Mouse (Mus musculus) midbrain, embryonic 15.5 days (tissue): ENCODE results near the gene Gm13693. TPM values are rescaled to one million over a fixed set of nuclear protein-coding genes. Genes with fewer than 3 reads are reported as not detected.
"Not testable (repeated sequence)": the region's sequence is repeated elsewhere in the genome, so short reads cannot be mapped to it uniquely, and the experiment has no call there.

Source experiments
- ATAC-seq: fragments of 200-750 bp; cut with Nextera tagmentation; replicated peaks from 2 replicates; pipeline ENCODE4 v1.8.0; 2017; ENCODE audit warnings: moderate TSS enrichment
- H3K27ac ChIP-seq: fragments of 300-500 bp; sonication (generic); 2 replicates; pipeline ENCODE4 v1.5.1; 2015; ENCODE audit warnings: mild to moderate bottlenecking, inconsistent platforms
- H3K27me3 ChIP-seq: fragments of 300-500 bp; sonication (generic); replicated peaks from 2 replicates; pipeline ENCODE4 v1.6.1; 2015; ENCODE audit warnings: inconsistent platforms
- H3K36me3 ChIP-seq: fragments of 300-500 bp; sonication (generic); replicated peaks from 2 replicates; pipeline ENCODE4 v1.6.1; 2015; ENCODE audit warnings: inconsistent platforms
- H3K4me1 ChIP-seq: fragments of 300-500 bp; sonication (generic); 2 replicates; pipeline ENCODE4 v1.6.1; 2015; ENCODE audit warnings: inconsistent platforms
- H3K4me2 ChIP-seq: fragments of 300-500 bp; sonication (generic); 2 replicates; pipeline ENCODE4 v1.6.1; 2015; ENCODE audit warnings: inconsistent platforms, mild to moderate bottlenecking, moderate library complexity
- H3K4me3 ChIP-seq: fragments of 300-500 bp; sonication (generic); 2 replicates; pipeline ENCODE4 v1.5.1; 2015; ENCODE audit warnings: mild to moderate bottlenecking, inconsistent platforms
- H3K9ac ChIP-seq: fragments of 300-500 bp; sonication (generic); 2 replicates; pipeline ENCODE4 v1.6.1; 2015; ENCODE audit warnings: mild to moderate bottlenecking, inconsistent platforms
- H3K9me3 ChIP-seq: fragments of 300-500 bp; sonication (generic); 2 replicates; pipeline ENCODE4 v1.6.1; 2016; ENCODE audit warnings: inconsistent platforms
- WGBS: fragments of 180-500 bp; shearing (Covaris S2); methylation state at CpG from one replicate; pipeline ENCODE4 v1.1.7; 2015; ENCODE audit warnings: mixed read lengths; 5-methylcytosine and 5-hydroxymethylcytosine counted together
- polyA plus RNA-seq: library from polyadenylated mRNA; unstranded; fragments of >200 nt; fragmentation: Nextera tagmentation; extraction: Ambion mirVana; gene quantifications from 2 replicates; pipeline ENCODE4 v1.2.1, GENCODE M21; 2015

Gene Gm13693
- not detected in 2 replicates for polyA plus RNA-seq

DNA sequence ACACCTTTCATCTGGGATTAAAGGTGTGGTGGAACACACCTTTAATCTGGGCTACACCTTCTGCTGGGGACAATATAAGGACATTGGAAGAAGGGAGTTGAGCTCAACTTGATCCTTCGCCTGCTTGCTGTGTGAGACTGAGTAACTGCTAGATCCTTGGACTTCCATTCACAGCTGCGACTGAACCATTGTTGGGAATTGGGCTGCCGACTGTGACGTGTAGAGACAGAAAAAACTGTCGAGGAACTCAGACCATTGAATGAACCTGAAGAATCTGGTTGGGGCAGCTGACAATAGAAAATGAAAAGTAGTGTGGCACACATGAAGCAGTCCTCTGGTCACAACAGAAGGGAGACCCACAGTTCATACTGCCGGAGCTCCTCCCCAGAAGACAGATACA lies at the start of gene Gm13693:
Gm13693 (plus strand) TSS at position 301 of the 400 bp plus-strand sequence.
- not testable (repeated sequence) for H3K4me3 ChIP-seq, H3K27ac ChIP-seq, ATAC-seq, H3K9ac ChIP-seq, H3K36me3 ChIP-seq, H3K4me1 ChIP-seq, H3K4me2 ChIP-seq, H3K9me3 ChIP-seq, H3K27me3 ChIP-seq
- WGBS: no CpG with 5 or more reads among the region's 6 CpGs

DNA sequence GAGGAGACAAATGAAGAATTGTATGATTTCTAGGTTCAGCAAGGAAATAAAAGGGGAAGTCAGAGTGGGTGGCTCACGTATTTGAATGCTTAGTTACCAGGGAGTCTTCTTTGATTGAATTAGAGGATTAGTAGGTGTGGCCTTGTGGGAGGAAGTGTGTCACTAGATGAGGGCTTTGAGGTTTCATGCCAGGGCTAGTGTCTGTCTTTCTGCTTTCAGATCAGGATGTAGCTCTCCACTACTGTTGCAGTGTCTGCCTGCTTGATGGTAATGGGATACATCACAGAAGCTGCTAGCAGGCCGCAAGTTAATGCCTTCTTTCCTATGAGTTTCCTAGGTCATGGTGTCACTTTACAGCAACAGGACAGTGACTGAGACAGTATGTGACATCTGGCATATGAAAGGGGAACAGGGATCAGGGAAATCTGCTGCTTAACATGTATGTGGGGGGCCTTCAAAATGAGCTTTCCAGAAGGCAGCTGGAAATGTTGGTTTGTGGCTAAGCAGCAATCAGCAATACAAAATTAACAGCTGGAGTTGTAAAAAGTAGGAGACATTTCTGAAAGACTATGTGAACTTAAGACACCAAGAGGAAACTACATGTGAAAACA lies 31.7 kb upstream of the Gm13693 start:
- Histone ChIP-seq H3K4me1 (no peaks in the 10 kb centered on the region), H3K4me3 (no peak overlapping the region), H3K36me3 (no peaks in the 10 kb centered on the region), H3K27me3 (no peaks in the 10 kb centered on the region), H3K4me2 (no peak overlapping the region), H3K9ac (no peak overlapping the region), H3K27ac (no peak overlapping the region), H3K9me3 (no peaks in the 10 kb centered on the region)
- ATAC-seq: no peak
- WGBS: 43% methylated on average over 2 of the region's 2 CpGs

DNA sequence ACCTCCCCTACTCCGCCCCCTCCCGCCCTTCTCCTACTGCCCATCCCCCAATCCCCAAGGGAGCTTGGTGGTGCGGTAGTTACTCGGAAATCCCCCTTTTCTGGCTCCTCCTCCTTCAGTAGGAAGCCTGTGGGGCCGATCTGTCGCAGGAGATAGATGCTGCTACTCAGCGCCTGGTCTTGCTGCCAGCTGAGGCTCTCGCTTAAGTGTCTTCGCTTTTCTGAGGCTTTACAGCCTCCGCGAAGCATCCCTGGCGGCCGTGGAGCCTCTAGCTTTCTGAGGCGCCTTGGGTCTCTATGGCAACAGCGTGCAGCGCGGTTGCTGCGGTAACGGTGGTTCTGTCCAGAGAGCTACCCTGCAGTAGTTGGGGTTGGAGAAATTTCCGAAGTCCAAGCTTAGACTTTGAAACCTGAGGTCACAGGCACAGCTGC lies 20.4 kb upstream of the Gm13693 start, which contains the start of gene Zswim2:
Zswim2 (minus strand) TSS at position 298 of the 431 bp plus-strand sequence.
- 0% methylated on average over 20 of the region's 20 CpGs for WGBS
- no peaks in the 10 kb centered on the region for H3K9me3 ChIP-seq
- peak within 1 kb of the TSS; percentile 79 for H3K27ac ChIP-seq
- no peaks in the 10 kb centered on the region for H3K27me3 ChIP-seq
- peak within 1 kb of the TSS; percentile 43 for H3K4me3 ChIP-seq
- ATAC-seq: peak; percentile 100
- H3K4me1 ChIP-seq: peaks cover 9% of the 10 kb centered on the region
- H3K4me2 ChIP-seq: peak within 1 kb of the TSS; percentile 78
- peak within 1 kb of the TSS; percentile 33 for H3K9ac ChIP-seq
- no peaks in the 10 kb centered on the region for H3K36me3 ChIP-seq

DNA sequence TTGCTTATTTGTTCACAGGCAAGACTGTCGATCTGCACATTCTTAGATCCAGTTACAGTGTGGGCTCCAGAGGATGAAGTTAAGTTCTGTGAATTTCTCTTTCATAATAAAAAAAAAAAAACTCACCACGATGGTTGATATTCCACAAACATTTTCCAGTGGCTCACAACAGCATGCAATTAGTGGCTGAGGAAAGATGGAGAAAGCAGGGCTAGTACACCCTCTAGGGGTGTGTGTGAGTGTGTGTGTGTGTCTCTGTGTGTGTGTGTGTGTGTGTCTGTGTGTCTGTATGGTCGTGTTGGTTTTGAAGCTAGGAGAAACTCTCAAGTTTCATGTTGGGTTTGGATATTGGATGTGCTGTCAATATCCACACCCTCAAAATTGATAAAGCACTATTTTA lies 19.9 kb upstream of the Gm13693 start:
- ATAC-seq: peak; percentile 69
- WGBS: 26% methylated on average over 3 of the region's 3 CpGs
- Histone ChIP-seq H3K4me1 (peaks cover 9% of the 10 kb centered on the region), H3K9ac (no peak overlapping the region), H3K4me2 (peak overlapping the region; percentile 78), H3K27me3 (no peaks in the 10 kb centered on the region), H3K27ac (peak overlapping the region; percentile 79), H3K36me3 (no peaks in the 10 kb centered on the region), H3K4me3 (peak overlapping the region; percentile 43), H3K9me3 (no peaks in the 10 kb centered on the region)

DNA sequence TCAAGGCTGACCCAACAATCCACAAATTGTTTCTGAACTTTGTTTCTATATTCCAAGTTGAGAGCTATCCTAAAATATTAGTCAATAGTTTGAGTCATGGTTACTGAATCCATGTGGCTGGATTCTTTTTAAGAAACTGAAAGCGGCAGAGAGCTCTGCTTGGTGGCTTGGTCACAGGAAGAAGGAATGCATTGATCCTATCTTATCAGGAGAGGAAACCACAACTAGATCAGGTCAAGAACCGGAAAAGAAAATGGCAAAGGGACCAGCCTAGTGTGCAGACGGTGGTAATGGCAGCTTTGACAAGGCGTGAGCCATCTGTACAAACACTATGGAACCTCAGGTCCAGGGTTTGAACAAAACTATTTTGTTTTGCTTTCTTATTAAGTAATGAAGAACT lies 19.5 kb upstream of the Gm13693 start:
- 80% methylated on average over 4 of the region's 4 CpGs for WGBS
- ATAC-seq: no peak
- H3K36me3 ChIP-seq: no peaks in the 10 kb centered on the region

GRCm38 (mm10) chr2:83955393-83955792 lies 5.9 kb upstream of the Gm13693 start, which contains the start of gene Gm13698:
Gm13698 (plus strand) TSS chr2:83955693.
- H3K9me3 ChIP-seq: not testable (repeated sequence)

More for the DNA sequence above, 19.5 kb upstream of the Gm13693 start:
- H3K27ac ChIP-seq: no peak overlapping the region
- H3K27me3 ChIP-seq: no peaks in the 10 kb centered on the region
- no peaks in the 10 kb centered on the region for H3K9me3 ChIP-seq
- H3K4me2 ChIP-seq: no peak overlapping the region
- peaks cover 9% of the 10 kb centered on the region for H3K4me1 ChIP-seq
- no peak overlapping the region for H3K4me3 ChIP-seq
- H3K9ac ChIP-seq: no peak overlapping the region

GRCm38 (mm10) chr2:83967013-83967412 lies 5.7 kb downstream of the Gm13693 start, which contains the start of gene Gm13695:
Gm13695 (plus strand) TSS chr2:83967313.
- not testable (repeated sequence) for H3K4me1 ChIP-seq, H3K4me3 ChIP-seq, ATAC-seq, H3K9ac ChIP-seq, H3K4me2 ChIP-seq, H3K27me3 ChIP-seq, H3K27ac ChIP-seq, H3K36me3 ChIP-seq, H3K9me3 ChIP-seq
- WGBS: no CpG with 5 or more reads among the region's 6 CpGs

More at GRCm38 (mm10) chr2:83955393-83955792, 5.9 kb upstream of the Gm13693 start, which contains the start of gene Gm13698:
- H3K4me2 ChIP-seq, H3K27me3 ChIP-seq, H3K4me3 ChIP-seq, H3K9ac ChIP-seq, H3K4me1 ChIP-seq, H3K36me3 ChIP-seq, H3K27ac ChIP-seq, ATAC-seq: not testable (repeated sequence)
- no CpG with 5 or more reads among the region's 6 CpGs for WGBS

GRCm38 (mm10) chr2:83972823-83973222 lies 11.5 kb downstream of the Gm13693 start, which contains the start of gene Gm13696:
Gm13696 (plus strand) TSS chr2:83973123.
- not testable (repeated sequence) for H3K36me3 ChIP-seq, H3K9me3 ChIP-seq, H3K4me2 ChIP-seq, H3K27me3 ChIP-seq, ATAC-seq, H3K4me1 ChIP-seq, H3K9ac ChIP-seq, H3K4me3 ChIP-seq, H3K27ac ChIP-seq
- WGBS: no CpG with 5 or more reads among the region's 6 CpGs

GRCm38 (mm10) chr2:83978633-83979032 lies 17.3 kb downstream of the Gm13693 start, which contains the start of gene Gm13694:
Gm13694 (plus strand) TSS chr2:83978933.
- H3K36me3 ChIP-seq, H3K27ac ChIP-seq, H3K27me3 ChIP-seq, H3K9me3 ChIP-seq, H3K4me2 ChIP-seq, H3K4me3 ChIP-seq, H3K9ac ChIP-seq, H3K4me1 ChIP-seq, ATAC-seq: not testable (repeated sequence)
- WGBS: no CpG with 5 or more reads among the region's 6 CpGs

DNA sequence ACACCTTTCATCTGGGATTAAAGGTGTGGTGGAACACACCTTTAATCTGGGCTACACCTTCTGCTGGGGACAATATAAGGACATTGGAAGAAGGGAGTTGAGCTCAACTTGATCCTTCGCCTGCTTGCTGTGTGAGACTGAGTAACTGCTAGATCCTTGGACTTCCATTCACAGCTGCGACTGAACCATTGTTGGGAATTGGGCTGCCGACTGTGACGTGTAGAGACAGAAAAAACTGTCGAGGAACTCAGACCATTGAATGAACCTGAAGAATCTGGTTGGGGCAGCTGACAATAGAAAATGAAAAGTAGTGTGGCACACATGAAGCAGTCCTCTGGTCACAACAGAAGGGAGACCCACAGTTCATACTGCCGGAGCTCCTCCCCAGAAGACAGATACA lies 23.1 kb downstream of the Gm13693 start, which contains the start of gene Gm13697:
Gm13697 (plus strand) TSS at position 301 of the 400 bp plus-strand sequence.
- not testable (repeated sequence) for H3K27me3 ChIP-seq, H3K4me2 ChIP-seq, H3K27ac ChIP-seq, H3K4me3 ChIP-seq, H3K9me3 ChIP-seq, H3K4me1 ChIP-seq, ATAC-seq, H3K36me3 ChIP-seq, H3K9ac ChIP-seq
- no CpG with 5 or more reads among the region's 6 CpGs for WGBS

GRCm38 (mm10) chr2:83990253-83990652 lies 28.9 kb downstream of the Gm13693 start, which contains the start of gene Gm13691:
Gm13691 (plus strand) TSS chr2:83990553.
- H3K36me3 ChIP-seq, H3K4me3 ChIP-seq, H3K9ac ChIP-seq, H3K27ac ChIP-seq, ATAC-seq, H3K27me3 ChIP-seq, H3K9me3 ChIP-seq, H3K4me2 ChIP-seq, H3K4me1 ChIP-seq: not testable (repeated sequence)
- whole genome bisulfite sequencing: no CpG with 5 or more reads among the region's 6 CpGs

DNA sequence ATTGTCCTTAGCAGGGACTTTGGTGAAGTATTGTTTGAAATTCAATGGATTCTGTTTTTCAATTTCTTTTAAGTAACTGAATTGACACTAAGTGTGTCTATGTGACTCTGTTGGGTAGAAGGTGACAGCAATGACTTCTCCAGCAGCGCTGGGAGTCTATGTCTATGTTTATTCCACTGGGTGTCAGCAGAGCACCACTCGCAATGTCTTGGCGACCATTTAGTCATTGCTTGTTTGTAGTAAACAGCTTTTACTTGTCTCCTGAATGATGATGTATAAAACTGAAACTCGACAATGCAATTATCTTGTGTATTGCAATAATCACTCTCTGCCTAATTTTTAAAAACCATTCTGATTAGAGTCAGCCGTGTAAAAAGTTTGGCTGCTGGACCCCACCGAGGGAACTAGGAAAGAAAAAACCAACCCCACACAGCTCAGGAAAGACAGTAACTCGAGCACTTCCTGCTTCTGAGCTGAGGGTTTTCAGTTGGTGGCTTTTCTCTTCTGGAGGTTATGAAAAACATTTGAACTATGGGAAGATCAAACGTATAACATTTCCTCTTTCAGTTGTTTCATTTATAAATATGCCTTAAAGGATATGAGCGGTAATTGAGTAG lies 32.4 kb downstream of the Gm13693 start:
- H3K4me3 ChIP-seq, H3K4me2 ChIP-seq, H3K9ac ChIP-seq, ATAC-seq, H3K27ac ChIP-seq, H3K36me3 ChIP-seq, H3K9me3 ChIP-seq, H3K4me1 ChIP-seq, H3K27me3 ChIP-seq: not testable (repeated sequence)
- WGBS: 74% methylated on average over 8 of the region's 9 CpGs
